Mouse (Mus musculus) myocyte (in vitro differentiated cells): ENCODE data around the gene Sema6d. TPM values are rescaled to one million over a fixed set of nuclear protein-coding genes. Genes with fewer than 3 reads are reported as not detected.

Experiments
- H3K27me3 ChIP-seq: one replicate; pipeline ENCODE4 v1.6.1; 2011; ENCODE audit not compliant: control insufficient read depth, insufficient read depth, insufficient read length
- H3K36me3 ChIP-seq: one replicate; pipeline ENCODE4 v1.6.1; 2011; ENCODE audit not compliant: control insufficient read depth, insufficient read depth
- H3K4me2 ChIP-seq: one replicate; pipeline ENCODE4 v1.6.1; 2011; ENCODE audit warnings: low read depth, control low read depth
- H3K4me3 ChIP-seq: one replicate; pipeline ENCODE4 v1.5.1; 2011; ENCODE audit warnings: mild to moderate bottlenecking, control low read depth, moderate library complexity
- H3K79me2 ChIP-seq: one replicate; pipeline ENCODE4 v1.6.1; 2011; ENCODE audit not compliant: control insufficient read depth, insufficient read depth
- H3ac ChIP-seq: one replicate; pipeline ENCODE4 v1.6.1; 2011; ENCODE audit not compliant: control insufficient read depth, insufficient read length
- CEBPB ChIP-seq: IDR thresholded peaks from 2 replicates; pipeline ENCODE4 v1.6.1; 2011; ENCODE audit warnings: mild to moderate bottlenecking, moderate library complexity; ENCODE audit not compliant: poor library complexity, insufficient read depth, severe bottlenecking
- E2F4 ChIP-seq: IDR thresholded peaks from one replicate; pipeline ENCODE4 v1.6.1; 2011; ENCODE audit warnings: mild to moderate bottlenecking, control low read depth, moderate library complexity; ENCODE audit not compliant: insufficient read depth
- MAX ChIP-seq: IDR thresholded peaks from one replicate; pipeline ENCODE4 v1.6.1; 2011; ENCODE audit warnings: low read depth, mild to moderate bottlenecking, control low read depth
- MYOD1 ChIP-seq, 3 experiments: IDR thresholded peaks; one replicate each; pipeline ENCODE4 v1.6.1; 2011; ENCODE audit warnings: control low read depth in 2 of 3, low read depth in 2 of 3, mild to moderate bottlenecking in 2 of 3, moderate library complexity in 1 of 3; ENCODE audit not compliant: insufficient read length in 2 of 3, control insufficient read depth in 1 of 3
- MYOG ChIP-seq, 3 experiments: IDR thresholded peaks; one replicate each; pipeline ENCODE4 v1.6.1; 2011; ENCODE audit warnings: control low read depth in 2 of 3, low read depth in 2 of 3, mild to moderate bottlenecking in 2 of 3; ENCODE audit not compliant: insufficient read length in 2 of 3, control insufficient read depth in 1 of 3, insufficient read depth in 1 of 3
- POLR2A ChIP-seq: IDR thresholded peaks from one replicate; pipeline ENCODE4 v1.6.1; 2011; ENCODE audit warnings: low read depth, mild to moderate bottlenecking, control low read depth, moderate library complexity; ENCODE audit not compliant: insufficient read length
- POLR2AphosphoS2 ChIP-seq: IDR thresholded peaks from one replicate; pipeline ENCODE4 v1.6.1; 2011; ENCODE audit warnings: low read depth, control low read depth; ENCODE audit not compliant: insufficient read length
- REST ChIP-seq: IDR thresholded peaks from one replicate; pipeline ENCODE4 v1.6.1; 2011; ENCODE audit warnings: mild to moderate bottlenecking, control low read depth, moderate library complexity; ENCODE audit not compliant: insufficient read depth, insufficient read length
- SRF ChIP-seq: IDR thresholded peaks from one replicate; pipeline ENCODE4 v1.6.1; 2011; ENCODE audit warnings: low read depth; ENCODE audit not compliant: control insufficient read depth, insufficient read length
- TCF12 ChIP-seq: IDR thresholded peaks from one replicate; pipeline ENCODE4 v1.6.1; 2011; ENCODE audit warnings: mild to moderate bottlenecking, control low read depth; ENCODE audit not compliant: poor library complexity, insufficient read depth, severe bottlenecking
- TCF3 ChIP-seq: IDR thresholded peaks from one replicate; pipeline ENCODE4 v1.6.1; 2011; ENCODE audit warnings: low read depth, control low read depth; ENCODE audit not compliant: insufficient read length
- USF1 ChIP-seq: IDR thresholded peaks from one replicate; pipeline ENCODE4 v1.6.1; 2011; ENCODE audit warnings: low read depth, mild to moderate bottlenecking, control low read depth, moderate library complexity
- polyA plus RNA-seq: library from polyadenylated mRNA; unstranded; fragments of >200 nt; fragmentation: generic; extraction: Trizol; gene quantifications from one replicate; pipeline ENCODE4 v1.2.1, GENCODE M21; 2012; ENCODE audit warnings: missing spikeins

Sema6d gene
- polyA plus RNA-seq, 1 experiment, result 0.97 TPM

- no peaks in the 10 kb centered on the region for H3K79me2 ChIP-seq
- H3K4me2 ChIP-seq, result no peak overlapping the region
- no peak overlapping the region for H3ac ChIP-seq
- TF ChIP-seq POLR2A (no peak), TCF12 (no peak), MYOG (IDR thresholded peaks at IDR 0.05; ENCODE audit: control insufficient read depth in 1 of 3, insufficient read depth in 1 of 3, insufficient read length in 2 of 3, low read depth in 2 of 3) (no peak), TCF3 (no peak), CEBPB (no peak)
- no peaks in the 10 kb centered on the region for H3K27me3 ChIP-seq
- H3K4me3 ChIP-seq, result no peak overlapping the region
- H3K36me3 ChIP-seq, result no peaks in the 10 kb centered on the region
These were observed 340.9 kb downstream of the Sema6d start for GRCm38 (mm10) chr2:124430708-124431107.

GRCm38 (mm10) chr2:124435382-124436002 lies 345.7 kb downstream of the Sema6d start:
- no peak overlapping the region for H3K4me2 ChIP-seq

GRCm38 (mm10) chr2:124436704-124437103 lies 346.9 kb downstream of the Sema6d start:
- Histone ChIP-seq H3K4me2 (no peak overlapping the region), H3K36me3 (no peaks in the 10 kb centered on the region), H3ac (no peak overlapping the region), H3K27me3 (no peaks in the 10 kb centered on the region), H3K79me2 (no peaks in the 10 kb centered on the region), H3K4me3 (no peak overlapping the region)
- TF ChIP-seq POLR2AphosphoS2 (no peak), POLR2A (no peak), MYOD1 (IDR thresholded peaks at IDR 0.05; ENCODE audit: control insufficient read depth in 1 of 3, insufficient read length in 2 of 3, low read depth in 2 of 3) (no peak), TCF3 (no peak), TCF12 (no peak), E2F4 (no peak), MYOG (IDR thresholded peaks at IDR 0.05; ENCODE audit: control insufficient read depth in 1 of 3, insufficient read depth in 1 of 3, insufficient read length in 2 of 3, low read depth in 2 of 3) (no peak), CEBPB (no peak), USF1 (no peak), SRF (no peak), MAX (no peak), REST (no peak)

More at GRCm38 (mm10) chr2:124435382-124436002, 345.7 kb downstream of the Sema6d start:
- Histone ChIP-seq H3K4me3 (no peak overlapping the region), H3ac (no peak overlapping the region), H3K36me3 (no peaks in the 10 kb centered on the region), H3K79me2 (no peaks in the 10 kb centered on the region), H3K27me3 (no peaks in the 10 kb centered on the region)
- TF ChIP-seq E2F4, result no peak
- no peak for TF ChIP-seq POLR2A
- no peak for TF ChIP-seq CEBPB
- TF ChIP-seq TCF12, result no peak
- no peak for TF ChIP-seq MYOD1 (IDR thresholded peaks at IDR 0.05; ENCODE audit: control insufficient read depth in 1 of 3, insufficient read length in 2 of 3, low read depth in 2 of 3)
- no peak for TF ChIP-seq MAX
- no peak for TF ChIP-seq MYOG (IDR thresholded peaks at IDR 0.05; ENCODE audit: control insufficient read depth in 1 of 3, insufficient read depth in 1 of 3, insufficient read length in 2 of 3, low read depth in 2 of 3)
- TF ChIP-seq SRF, result no peak
- TF ChIP-seq REST, result no peak
- no peak for TF ChIP-seq POLR2AphosphoS2
- no peak for TF ChIP-seq TCF3
- no peak for TF ChIP-seq USF1

GRCm38 (mm10) chr2:124444199-124444598 lies 354.4 kb downstream of the Sema6d start:
- Histone ChIP-seq H3K36me3 (no peaks in the 10 kb centered on the region), H3K79me2 (no peaks in the 10 kb centered on the region), H3ac (no peak overlapping the region), H3K4me3 (no peak overlapping the region), H3K27me3 (no peaks in the 10 kb centered on the region), H3K4me2 (no peak overlapping the region)
- TF ChIP-seq E2F4, result no peak
- no peak for TF ChIP-seq MYOD1 (IDR thresholded peaks at IDR 0.05; ENCODE audit: control insufficient read depth in 1 of 3, insufficient read length in 2 of 3, low read depth in 2 of 3)
- TF ChIP-seq POLR2AphosphoS2, result no peak
- no peak for TF ChIP-seq REST

GRCm38 (mm10) chr2:124455881-124456280 lies 366.1 kb downstream of the Sema6d start:
- Histone ChIP-seq H3K27me3 (no peaks in the 10 kb centered on the region), H3K36me3 (no peaks in the 10 kb centered on the region), H3K4me3 (no peak overlapping the region), H3ac (no peak overlapping the region), H3K79me2 (no peaks in the 10 kb centered on the region), H3K4me2 (no peak overlapping the region)
- TF ChIP-seq MYOD1 (IDR thresholded peaks at IDR 0.05; ENCODE audit: control insufficient read depth in 1 of 3, insufficient read length in 2 of 3, low read depth in 2 of 3) (no peak), TCF12 (no peak), MYOG (IDR thresholded peaks at IDR 0.05; ENCODE audit: control insufficient read depth in 1 of 3, insufficient read depth in 1 of 3, insufficient read length in 2 of 3, low read depth in 2 of 3) (no peak), MAX (no peak), SRF (no peak), POLR2A (no peak), POLR2AphosphoS2 (no peak)
